In the genomic region with DNA sequence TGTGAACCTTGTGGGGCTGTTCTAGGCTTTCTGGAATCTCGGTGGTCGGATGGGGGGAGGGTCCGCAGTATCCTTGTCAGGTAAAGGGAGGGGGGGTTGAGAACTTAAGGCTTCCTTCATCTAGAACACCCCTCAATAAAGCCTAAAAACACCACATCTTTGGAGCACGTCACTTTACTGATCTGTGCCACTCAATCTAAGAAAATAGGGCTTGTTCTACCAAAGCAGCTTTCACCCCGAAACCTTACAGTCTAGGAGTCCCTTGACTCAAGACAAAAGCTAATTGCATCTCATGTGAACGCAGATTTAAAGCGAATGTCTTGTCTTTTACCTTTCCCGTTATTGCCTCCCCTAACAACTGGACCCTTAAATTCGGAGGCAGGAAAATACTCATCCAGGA, we compare ENCODE assay signal across 8 mouse cellular contexts. TPM values are rescaled to one million over a fixed set of nuclear protein-coding genes. Genes with fewer than 3 reads are reported as not detected.
DNase-seq lines count a peak whose midpoint lies in the region; ATAC-seq and TF ChIP-seq lines count a peak whose summit lies in the region.

No protein-coding gene starts in this region.

- no peaks in the 10 kb centered on the region for H3K9me3 ChIP-seq in heart, embryonic 10.5 days
- no peaks in the 10 kb centered on the region for H3K9me3 ChIP-seq in hindbrain, embryonic 11.5 days (ENCODE audit: control insufficient read depth, low read length)
- H3K9me3 ChIP-seq in midbrain, embryonic 11.5 days (ENCODE audit: control insufficient read depth, low read length): no peaks in the 10 kb centered on the region

- TF ChIP-seq POLR2A in brain, embryonic 14.5 days (IDR thresholded peaks at IDR 0.05; ENCODE audit: borderline replicate concordance, extremely low read depth, insufficient read depth, insufficient read length, poor library complexity, severe bottlenecking): no peak

- TF ChIP-seq CTCF in brain, embryonic 14.5 days (IDR thresholded peaks at IDR 0.05; ENCODE audit: borderline replicate concordance, extremely low read depth, insufficient read depth, insufficient read length): no peak
- TF ChIP-seq CTCF in layer of hippocampus, adult 2 months (conservative IDR thresholded peaks at IDR 0.05): no peak

- peaks cover 37% of the 10 kb centered on the region for H3K4me1 ChIP-seq in heart, embryonic 10.5 days
- H3K4me1 ChIP-seq in hindbrain, embryonic 11.5 days (replicated peaks; ENCODE audit: control insufficient read depth, insufficient read depth, low read length): peaks cover 9% of the 10 kb centered on the region
- peaks cover 20% of the 10 kb centered on the region for H3K4me1 ChIP-seq in midbrain, embryonic 11.5 days (ENCODE audit: control insufficient read depth, insufficient read depth, low read length)

- no peak overlapping the region for H3K27ac ChIP-seq in heart, embryonic 10.5 days
- no peak overlapping the region for H3K27ac ChIP-seq in hindbrain, embryonic 11.5 days (ENCODE audit: low read depth, low read length)
- H3K27ac ChIP-seq in midbrain, embryonic 11.5 days (ENCODE audit: low read depth, low read length): no peak overlapping the region
- H3K27ac ChIP-seq in layer of hippocampus, adult 2 months: no peak overlapping the region

- H3K27me3 ChIP-seq in heart, embryonic 10.5 days (ENCODE audit: insufficient read depth, poor library complexity, severe bottlenecking): peaks cover 85% of the 10 kb centered on the region
- H3K27me3 ChIP-seq in hindbrain, embryonic 11.5 days (ENCODE audit: control insufficient read depth, insufficient read depth, low read length): peaks cover 57% of the 10 kb centered on the region
- peaks cover 66% of the 10 kb centered on the region for H3K27me3 ChIP-seq in midbrain, embryonic 11.5 days (ENCODE audit: control insufficient read depth, insufficient read depth, low read length)

- no peak for DNase-seq in heart, embryonic 10.5 days (ENCODE audit: low spot score)
- DNase-seq in heart, adult 8-10 months (ENCODE audit: low spot score): no peak
- peak; percentile 17 for DNase-seq in brain, embryonic 14.5 days (ENCODE audit: low read depth)
- peak; percentile 51 for DNase-seq in hindbrain, embryonic 11.5 days (ENCODE audit: low spot score)
- peak; percentile 91 for DNase-seq in midbrain, embryonic 11.5 days (ENCODE audit: low spot score, missing footprints)
- DNase-seq in thymus, postnatal 14 days: no peak
- DNase-seq in cerebellum, postnatal 14 days: no peak
- DNase-seq in layer of hippocampus, adult 2 months (ENCODE audit: low spot score in 2 of 2): no peak

- H3K4me3 ChIP-seq in heart, embryonic 10.5 days: peak overlapping the region; percentile 69
- peak overlapping the region; percentile 6; the same call in 1 of the 2 replicates for H3K4me3 ChIP-seq in hindbrain, embryonic 11.5 days (ENCODE audit: low read depth, low read length)
- H3K4me3 ChIP-seq in midbrain, embryonic 11.5 days (ENCODE audit: low read depth, low read length): peak overlapping the region; percentile 19; the same call in 1 of the 2 replicates
- H3K4me3 ChIP-seq in layer of hippocampus, adult 2 months: no peak overlapping the region

- H3K36me3 ChIP-seq in heart, embryonic 10.5 days: no peaks in the 10 kb centered on the region
- no peaks in the 10 kb centered on the region for H3K36me3 ChIP-seq in hindbrain, embryonic 11.5 days (ENCODE audit: control insufficient read depth, insufficient read depth, low read length)
- no peaks in the 10 kb centered on the region for H3K36me3 ChIP-seq in midbrain, embryonic 11.5 days (ENCODE audit: control insufficient read depth, insufficient read depth, low read length)

- no peak overlapping the region for H3K9ac ChIP-seq in hindbrain, embryonic 11.5 days (ENCODE audit: low read depth, low read length)
- H3K9ac ChIP-seq in midbrain, embryonic 11.5 days (ENCODE audit: low read length): no peak overlapping the region

- ATAC-seq in hindbrain, embryonic 11.5 days (ENCODE audit: low FRiP score): no peak
- ATAC-seq in midbrain, embryonic 11.5 days (ENCODE audit: low FRiP score): no peak

- WGBS in heart, embryonic 10.5 days: 10% methylated on average over 9 of the region's 9 CpGs
- 3% methylated on average over 9 of the region's 9 CpGs for WGBS in hindbrain, embryonic 11.5 days
- 9% methylated on average over 9 of the region's 9 CpGs for WGBS in midbrain, embryonic 11.5 days

- H3K4me2 ChIP-seq in hindbrain, embryonic 11.5 days (replicated peaks; ENCODE audit: low read depth, low read length): peak overlapping the region; percentile 25
- peak overlapping the region; percentile 40 for H3K4me2 ChIP-seq in midbrain, embryonic 11.5 days

RNA-seq across cellular contexts. Expression of gene Ovol2, which starts 0.5 kb away (rescaled TPM):
- 0.60 TPM in 1 of 2 replicates, not detected in the other for polyA plus RNA-seq in heart, embryonic 10.5 days (2016; fragmentation: Nextera tagmentation; extraction: Ambion mirVana)
- total RNA-seq in heart, adult 8-10 months (2022): not detected
- polyA plus RNA-seq in brain, embryonic 14.5 days (2012; rRNA removed): 0.34 TPM in 2 replicates
- polyA plus RNA-seq in hindbrain, embryonic 11.5 days (2014; fragmentation: Nextera tagmentation; extraction: Ambion mirVana): 0.25 and 0.28 TPM in 2 replicates
- 0.29 TPM in 1 of 2 replicates, not detected in the other for polyA plus RNA-seq in midbrain, embryonic 11.5 days (2014; fragmentation: Nextera tagmentation; extraction: Ambion mirVana)
- total RNA-seq in layer of hippocampus, adult 2 months (2021): 1 to 10 TPM; 1.1 TPM

RNA-seq across cellular contexts. Expression of gene Kat14, which starts 36.3 kb away (rescaled TPM):
- polyA plus RNA-seq in heart, embryonic 10.5 days (2016; fragmentation: Nextera tagmentation; extraction: Ambion mirVana): 35.3 and 40.7 TPM in 2 replicates
- total RNA-seq in heart, adult 8-10 months (2022): 10 to 100 TPM; 22.9 to 30.2 (median 27.5) TPM
- polyA plus RNA-seq in brain, embryonic 14.5 days (2012; rRNA removed): 29.5 and 31.6 TPM in 2 replicates
- polyA plus RNA-seq in hindbrain, embryonic 11.5 days (2014; fragmentation: Nextera tagmentation; extraction: Ambion mirVana): 30.8 and 31.0 TPM in 2 replicates
- 31.1 and 36.8 TPM in 2 replicates for polyA plus RNA-seq in midbrain, embryonic 11.5 days (2014; fragmentation: Nextera tagmentation; extraction: Ambion mirVana)
- total RNA-seq in layer of hippocampus, adult 2 months (2021): 10 to 100 TPM; 31.4 to 32.7 TPM

RNA-seq across cellular contexts. Expression of gene Pet117, which starts 36.3 kb away (rescaled TPM):
- polyA plus RNA-seq in heart, embryonic 10.5 days (2016; fragmentation: Nextera tagmentation; extraction: Ambion mirVana): not detected in 2 replicates
- 10 to 100 TPM in 2 of 4 experiments, 1 to 10 TPM in 2; 8.9 to 13.3 (median 10.7) TPM for total RNA-seq in heart, adult 8-10 months (2022)
- not detected in 2 replicates for polyA plus RNA-seq in brain, embryonic 14.5 days (2012; rRNA removed)
- 0.94 and 1.9 TPM in 2 replicates for polyA plus RNA-seq in hindbrain, embryonic 11.5 days (2014; fragmentation: Nextera tagmentation; extraction: Ambion mirVana)
- 1.4 TPM in 1 of 2 replicates, not detected in the other for polyA plus RNA-seq in midbrain, embryonic 11.5 days (2014; fragmentation: Nextera tagmentation; extraction: Ambion mirVana)
- 1 to 10 TPM; 7.7 to 7.9 TPM for total RNA-seq in layer of hippocampus, adult 2 months (2021)

Comparison
In these comparisons a context has a peak if more than half of its experiments do, and no peak if none do; other contexts are left out.
1. DNase-seq: peak in brain, embryonic 14.5 days (single experiment), hindbrain, embryonic 11.5 days (single experiment) and midbrain, embryonic 11.5 days (single experiment); none in heart, embryonic 10.5 days (single experiment), heart, adult 8-10 months (single experiment), thymus, postnatal 14 days (single experiment), cerebellum, postnatal 14 days (0 of 2) and layer of hippocampus, adult 2 months (0 of 2).